Mouse (Mus musculus) yolk sac, embryonic 10.5 days (tissue): Measurements from ENCODE around the gene Prkab1.

Source experiments
- DNase-seq: peaks from one replicate; pipeline ENCODE4 v3.0.0-alpha.2; 2017; ENCODE audit warnings: low spot score

Gene Prkab1

DNA sequence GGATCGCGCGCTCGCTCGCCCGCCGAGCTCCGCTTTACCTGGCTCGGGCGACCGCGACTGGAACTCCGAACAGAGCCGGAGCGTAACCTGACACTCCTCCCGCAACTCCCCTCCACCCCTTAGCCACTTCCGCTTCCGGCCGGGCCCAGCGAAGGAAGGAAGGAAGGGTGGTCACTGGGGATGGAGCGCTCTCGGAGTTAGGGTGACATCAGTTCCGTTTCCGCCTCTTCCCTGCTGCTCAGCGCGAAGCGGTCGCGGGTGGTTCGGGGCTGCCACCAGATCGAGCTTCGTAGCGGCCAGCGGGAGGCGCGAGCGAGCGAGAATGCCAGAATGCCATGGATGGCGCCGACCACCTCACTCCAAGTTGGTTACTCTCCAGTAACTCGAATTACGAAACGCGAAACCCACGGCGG lies at the start of gene Prkab1:
Gene Prkab1, minus strand, starts transcription at position 182 of the 413 bp plus-strand sequence.
- DNase-seq: peak; percentile 96

DNA sequence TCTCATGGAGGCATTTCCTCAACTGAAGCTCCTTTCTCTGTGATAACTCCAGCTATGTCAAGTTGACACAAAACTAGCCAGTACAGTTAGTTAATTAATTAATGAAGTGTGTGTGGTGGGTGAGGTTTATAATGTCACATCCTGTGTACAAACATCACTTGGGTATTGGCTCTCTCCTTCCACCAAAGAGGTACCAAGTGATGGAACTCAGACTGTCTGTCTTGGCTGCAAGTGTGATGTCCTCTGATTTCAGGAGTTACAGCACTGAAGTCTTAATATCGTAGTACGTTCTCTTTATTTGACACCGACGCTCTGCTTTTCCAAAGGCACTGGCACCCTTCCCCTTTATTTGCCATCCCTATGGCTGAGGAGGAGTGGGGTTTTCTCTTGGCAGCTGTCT lies 45.3 kb upstream of the Prkab1 start:
- no peak for DNase-seq

DNA sequence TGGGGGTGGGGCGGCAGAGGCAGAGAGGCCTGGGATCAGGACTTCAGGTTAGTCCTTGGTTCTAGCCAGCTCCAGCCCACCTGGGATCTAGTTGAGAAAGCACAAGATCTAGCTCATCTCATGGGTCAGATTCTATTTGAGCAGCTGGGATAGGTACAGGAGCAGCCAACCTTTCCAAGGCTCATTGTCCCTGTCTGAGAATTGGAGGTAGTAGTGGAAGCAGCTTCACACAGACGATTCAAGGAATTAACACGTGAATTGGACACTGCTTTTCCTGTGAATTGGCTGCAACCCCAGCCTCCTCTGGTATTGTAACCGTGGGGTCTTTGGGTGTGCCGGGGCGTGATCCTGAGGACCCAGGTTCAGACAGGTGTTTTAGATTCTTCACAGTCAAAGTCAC lies 28.5 kb upstream of the Prkab1 start:
- DNase-seq: no peak

DNA sequence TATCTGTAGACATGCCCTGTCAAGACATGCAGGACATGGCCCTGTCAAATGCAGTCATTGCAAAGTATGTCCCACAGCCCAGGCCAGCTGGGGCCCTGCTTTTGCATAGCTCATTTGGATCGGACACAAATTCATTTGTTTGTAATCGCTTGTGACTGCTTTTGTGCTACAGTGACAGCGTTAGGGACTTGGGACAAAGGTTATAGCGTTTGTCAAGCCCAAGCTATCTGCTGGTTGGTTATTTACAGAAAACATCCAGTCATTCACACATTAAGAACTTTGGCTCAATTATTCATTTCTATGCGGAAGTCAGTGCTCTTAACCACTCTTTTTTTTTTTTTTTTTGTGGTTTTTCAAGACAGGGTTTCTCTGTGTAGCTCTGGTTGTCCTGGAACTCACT lies 27.9 kb upstream of the Prkab1 start:
- no peak for DNase-seq

DNA sequence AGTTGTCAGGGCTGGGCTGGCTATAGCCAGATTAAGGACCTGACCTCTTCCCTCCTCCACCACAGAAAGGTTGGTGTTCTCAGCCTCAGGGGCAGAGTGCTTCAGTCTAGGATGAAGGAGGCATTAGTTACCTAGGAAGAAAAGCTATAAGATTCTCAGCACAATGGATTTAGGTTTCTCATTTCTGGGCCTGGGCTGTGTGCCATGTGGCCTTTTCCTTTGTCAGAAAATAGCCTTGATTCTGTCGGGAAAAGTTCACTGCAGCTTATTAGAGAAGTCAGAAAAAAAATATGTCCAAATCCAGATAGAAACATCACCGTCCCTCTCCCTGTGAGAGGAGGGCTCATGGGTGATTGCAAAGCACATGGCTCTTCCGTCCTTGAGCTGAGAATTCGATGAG lies 25.5 kb upstream of the Prkab1 start:
- DNase-seq: no peak

DNA sequence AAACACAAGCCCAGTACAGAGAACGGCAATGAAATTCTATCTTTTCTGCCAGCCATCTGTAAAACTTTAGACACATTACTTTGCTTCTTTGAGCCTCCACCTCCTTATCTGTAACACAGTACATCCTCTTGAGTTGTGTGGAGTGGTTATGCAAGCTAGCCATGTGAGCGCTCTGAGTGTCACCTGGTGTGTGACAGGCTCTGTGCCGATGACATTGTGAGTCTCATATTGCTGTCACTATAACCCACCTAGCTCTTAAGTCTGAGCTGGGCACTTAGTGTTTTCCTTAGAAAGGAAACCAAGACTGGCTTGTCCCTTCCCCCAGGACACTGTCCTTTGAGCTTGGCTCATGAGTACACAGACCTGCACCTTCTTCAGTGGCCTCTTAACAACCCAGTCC lies 24.0 kb upstream of the Prkab1 start:
- DNase-seq: no peak

DNA sequence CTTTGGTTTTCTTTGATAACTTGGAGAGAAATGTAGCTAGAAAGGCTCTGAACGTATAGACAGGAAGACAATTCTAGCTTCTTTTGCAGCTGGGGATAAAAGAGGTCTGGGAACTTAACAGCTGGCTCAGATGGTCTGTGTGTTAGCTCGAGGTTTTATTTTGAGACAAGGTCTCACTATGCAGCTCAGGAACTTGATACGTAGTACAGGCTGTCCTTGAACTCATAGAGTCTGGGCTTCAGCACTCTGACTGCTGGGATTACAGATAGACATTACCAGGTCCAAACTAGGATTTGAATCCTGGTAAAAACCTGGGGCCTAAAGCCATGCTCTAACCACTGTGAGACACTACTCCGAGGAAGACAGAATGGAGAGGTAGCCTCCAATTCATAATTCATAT lies 21.9 kb upstream of the Prkab1 start:
- no peak for DNase-seq

DNA sequence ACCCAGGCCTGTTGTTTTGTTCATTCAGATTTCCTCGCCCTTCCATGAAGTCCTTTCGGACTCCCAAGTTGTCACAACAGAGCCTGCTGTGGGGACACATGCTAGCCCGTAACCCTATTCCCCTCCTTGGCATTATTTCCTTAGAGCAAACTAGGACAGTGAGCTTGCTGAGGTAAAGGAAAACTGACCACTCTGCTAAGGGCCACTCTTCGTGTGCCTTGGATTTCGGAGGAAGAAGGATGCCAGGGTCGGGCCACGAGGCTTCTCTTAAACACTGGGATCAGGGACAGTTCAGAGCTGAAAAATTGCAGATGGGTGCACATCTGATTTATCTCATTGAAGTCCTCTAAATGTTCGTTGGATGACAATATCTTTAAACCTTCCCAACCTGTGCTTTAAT lies 21.3 kb upstream of the Prkab1 start:
- no peak for DNase-seq

DNA sequence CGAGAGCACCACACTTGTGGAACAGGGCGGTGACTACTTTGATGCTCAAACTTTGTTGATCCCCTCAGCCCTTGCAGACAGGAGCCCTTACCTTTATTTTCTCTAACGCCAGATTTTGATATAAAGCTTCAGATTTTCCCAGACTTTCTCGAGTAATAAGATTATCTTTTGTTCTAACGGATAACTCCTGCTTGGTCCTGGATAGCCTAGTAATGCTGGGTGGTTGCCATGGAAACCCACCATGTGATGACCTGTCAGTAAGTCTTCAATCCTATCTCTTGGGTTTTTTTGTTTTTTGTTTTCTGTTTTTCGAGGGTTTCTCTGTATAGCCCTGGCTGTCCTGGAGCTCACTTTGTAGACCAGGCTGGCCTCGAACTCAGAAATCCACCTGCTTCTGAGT lies 17.9 kb upstream of the Prkab1 start:
- no peak for DNase-seq

DNA sequence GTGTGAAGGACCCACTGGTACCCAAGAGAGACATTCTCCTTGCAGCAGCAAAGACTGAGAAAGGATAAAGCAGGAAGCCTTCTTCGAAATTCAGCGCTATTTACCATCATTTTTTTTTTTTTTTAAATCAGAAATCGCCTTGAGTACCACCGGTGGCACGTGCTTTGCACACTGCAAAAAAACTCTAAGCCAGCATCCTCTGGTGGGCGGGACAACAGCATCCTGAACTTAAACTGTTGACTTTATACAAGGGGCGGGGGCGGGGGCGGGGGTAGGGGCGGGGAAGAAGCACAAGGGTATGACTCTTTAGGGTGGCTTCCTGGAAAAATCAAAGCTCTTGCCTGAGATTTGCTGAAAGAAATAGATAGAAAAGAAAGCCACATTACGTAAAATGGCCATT lies 15.4 kb upstream of the Prkab1 start:
- DNase-seq: no peak

DNA sequence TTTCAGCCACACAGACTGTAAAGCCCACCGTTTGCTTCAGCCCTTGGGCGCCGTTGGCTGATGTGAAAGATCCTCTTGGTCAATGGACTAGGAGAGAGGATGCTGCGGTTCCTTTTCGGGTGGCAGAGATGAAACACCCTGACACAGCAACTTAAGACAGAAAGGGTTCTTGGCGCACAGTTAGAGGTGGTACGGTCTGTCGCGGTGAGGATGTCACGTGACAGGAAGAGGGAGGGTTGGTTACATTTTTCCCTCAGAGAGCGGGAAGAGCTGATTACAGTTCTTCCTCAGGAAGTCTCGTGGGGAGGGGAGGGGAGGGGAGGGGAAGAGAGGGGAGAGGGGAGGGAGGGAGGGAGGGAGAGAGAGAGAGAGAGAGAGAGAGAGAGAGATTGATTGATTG lies 13.4 kb upstream of the Prkab1 start:
- DNase-seq: no peak

DNA sequence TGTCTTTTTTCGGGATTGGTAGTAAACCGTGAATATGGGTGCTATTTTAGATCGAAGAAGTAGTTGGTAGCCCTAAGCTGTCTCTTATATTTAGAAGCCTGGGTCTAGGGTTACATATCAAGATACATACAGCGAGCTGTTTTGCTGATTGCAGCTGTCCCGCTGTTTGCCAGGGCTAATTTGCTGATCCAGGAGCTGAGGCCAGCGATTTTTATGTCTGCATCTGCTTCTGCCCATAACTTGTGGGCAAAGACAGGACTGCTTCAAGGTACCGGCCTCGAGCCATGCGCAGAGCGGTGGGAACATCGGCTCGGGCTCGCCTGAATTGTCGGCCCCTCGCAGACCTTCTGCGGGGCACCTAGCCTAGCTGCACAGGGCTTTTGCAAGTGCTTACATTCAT lies 12.2 kb upstream of the Prkab1 start:
- no peak for DNase-seq

DNA sequence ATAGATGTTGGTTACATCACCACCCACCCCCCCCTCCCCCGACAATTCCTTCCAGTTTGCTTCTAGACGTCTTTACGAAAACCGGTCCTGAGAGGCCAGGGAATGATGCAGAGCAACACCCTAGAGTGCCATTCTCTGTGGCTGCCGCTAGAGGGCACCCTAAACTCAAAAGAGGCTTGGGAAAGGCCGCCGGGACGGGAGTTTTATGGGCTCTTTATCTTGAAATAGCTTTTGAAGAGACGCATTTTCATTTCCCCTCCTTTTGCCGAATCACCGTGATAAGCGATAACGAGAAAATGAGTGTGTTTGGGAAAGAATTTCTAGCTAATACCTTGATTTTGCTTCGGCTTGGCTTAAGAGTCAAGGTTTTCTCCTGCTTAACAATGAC lies 6.9 kb upstream of the Prkab1 start:
- DNase-seq: peak; percentile 43

DNA sequence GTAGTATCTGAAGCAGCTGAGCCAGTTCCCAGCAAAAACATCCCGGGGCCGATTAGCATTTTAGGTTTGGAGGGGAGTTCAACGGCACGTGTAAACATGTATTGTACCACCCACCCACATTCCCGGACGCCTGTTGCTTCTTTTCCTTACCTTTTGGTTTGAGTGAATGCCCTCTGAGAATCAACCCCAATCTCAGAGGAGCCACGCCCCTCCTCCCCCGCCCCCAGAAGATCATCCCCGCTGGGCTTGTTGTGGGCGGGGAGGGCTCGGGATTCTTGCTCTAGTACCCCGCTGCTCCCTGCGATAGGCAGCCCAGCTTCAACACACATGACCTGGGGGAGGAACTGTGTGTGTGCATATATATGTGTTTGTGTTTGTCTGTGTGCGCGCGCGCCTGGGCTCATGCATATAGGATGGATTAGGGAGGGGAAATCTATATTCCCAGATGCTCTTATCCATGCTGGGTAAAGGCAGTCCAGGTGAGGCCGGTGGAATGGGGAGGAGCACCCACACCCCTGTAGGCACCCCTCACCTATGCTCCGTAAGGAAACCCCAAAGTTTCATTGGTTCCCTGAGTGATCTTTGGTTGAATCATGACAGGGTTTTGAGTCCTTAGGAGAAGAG lies 6.4 kb upstream of the Prkab1 start:
- no peak for DNase-seq

DNA sequence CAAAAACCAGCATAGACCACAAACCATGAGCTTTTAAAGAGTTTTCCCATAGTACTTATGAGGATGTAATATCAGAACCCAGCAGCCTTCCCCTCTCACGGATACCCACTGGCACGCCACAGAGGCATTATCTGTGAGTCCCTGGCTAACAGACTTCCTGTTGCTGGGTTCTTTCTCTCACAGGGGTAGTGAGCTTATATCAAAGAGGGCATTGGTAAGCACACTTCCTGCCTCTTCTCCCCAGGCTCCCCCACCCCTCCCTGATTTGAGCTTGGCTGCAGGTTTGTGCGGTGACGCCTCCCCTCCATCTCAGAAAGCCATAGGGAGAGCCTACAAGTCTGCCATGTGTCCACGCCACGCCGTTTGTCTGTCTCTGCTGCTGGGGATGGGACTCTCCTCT lies 4.8 kb upstream of the Prkab1 start:
- DNase-seq: no peak

DNA sequence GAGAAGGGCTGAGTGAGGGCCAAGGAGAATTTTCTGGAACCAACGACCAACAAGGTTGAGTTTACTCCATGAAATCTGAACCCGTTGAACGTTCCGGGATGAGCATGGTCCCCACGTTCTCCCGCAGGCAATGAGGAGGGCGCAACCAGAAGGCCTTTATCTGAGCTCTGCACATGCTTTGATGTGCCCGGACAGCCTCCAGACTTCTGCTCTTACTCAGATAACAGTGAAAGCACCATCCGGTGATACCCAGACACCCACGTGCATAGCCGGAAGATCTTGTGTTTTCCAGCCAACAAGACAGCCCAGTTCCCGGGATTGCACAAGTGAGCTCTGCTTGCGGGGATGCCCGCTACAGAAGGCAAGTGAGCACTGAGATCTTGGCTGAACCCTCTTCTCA lies 2.3 kb upstream of the Prkab1 start:
- DNase-seq: peak; percentile 33

DNA sequence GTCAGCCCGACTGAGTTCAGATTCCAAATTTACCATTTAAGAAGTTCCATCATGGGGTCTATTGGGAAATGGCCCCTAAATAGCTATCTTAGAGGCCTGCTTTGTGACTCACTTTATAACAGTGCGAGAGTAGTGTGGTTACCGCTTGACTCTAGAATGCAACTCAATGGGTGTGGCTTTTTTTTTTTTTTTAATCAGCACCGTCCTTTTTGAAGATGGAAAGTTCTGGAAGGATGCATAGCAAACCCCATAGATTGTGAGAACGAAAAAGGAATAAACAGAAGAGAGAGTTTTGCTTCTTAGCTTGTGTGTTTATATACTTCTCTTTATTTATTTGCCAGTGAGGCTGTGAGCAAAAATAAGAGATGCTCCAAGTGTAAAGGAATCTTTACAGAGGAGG lies 1.8 kb upstream of the Prkab1 start:
- DNase-seq: no peak

DNA sequence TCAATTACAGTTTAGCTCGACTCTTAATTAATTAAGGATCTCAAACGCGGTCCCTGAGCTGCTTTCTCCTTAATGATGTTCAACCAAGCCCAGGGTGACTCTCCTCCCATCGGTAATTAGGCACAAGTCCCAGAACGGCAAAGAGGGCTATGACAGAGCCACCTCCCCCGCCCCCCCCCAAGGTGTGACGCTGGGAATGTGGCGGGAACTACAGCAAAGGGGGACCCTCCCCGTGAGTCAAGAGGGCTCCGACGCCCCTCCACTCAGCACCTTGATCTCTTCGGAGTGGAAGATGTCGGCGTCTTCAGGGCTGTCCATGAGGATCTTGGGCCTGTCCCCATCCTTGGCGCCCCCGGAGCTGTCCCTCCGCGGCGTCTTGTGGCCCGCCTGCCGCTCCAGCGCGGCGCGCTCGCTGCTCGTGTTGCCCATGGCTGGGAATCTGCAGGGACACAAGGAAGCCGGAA lies 455 bp downstream of the Prkab1 start:
- DNase-seq: peak; percentile 70

DNA sequence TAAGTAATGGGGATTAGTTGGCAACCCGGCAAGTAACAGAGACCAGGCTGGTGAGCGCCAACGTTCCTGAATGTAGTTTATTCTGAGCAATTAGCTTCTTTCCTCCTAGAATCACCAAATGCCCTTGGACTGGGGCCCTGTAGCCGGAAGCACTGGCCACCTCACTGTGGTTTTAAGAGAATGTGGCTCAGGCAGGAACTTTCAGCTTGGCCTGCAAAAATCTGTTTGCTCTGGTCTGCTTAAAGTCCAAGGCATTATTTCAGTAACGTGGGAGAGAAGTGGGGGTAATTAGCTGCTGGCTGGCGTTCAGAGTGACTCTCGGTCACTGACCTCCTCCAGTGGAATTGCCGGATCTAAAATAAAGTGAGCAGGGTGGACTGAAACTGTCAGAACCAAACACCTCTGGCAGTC lies 1.1 kb downstream of the Prkab1 start:
- peak; percentile 76 for DNase-seq

DNA sequence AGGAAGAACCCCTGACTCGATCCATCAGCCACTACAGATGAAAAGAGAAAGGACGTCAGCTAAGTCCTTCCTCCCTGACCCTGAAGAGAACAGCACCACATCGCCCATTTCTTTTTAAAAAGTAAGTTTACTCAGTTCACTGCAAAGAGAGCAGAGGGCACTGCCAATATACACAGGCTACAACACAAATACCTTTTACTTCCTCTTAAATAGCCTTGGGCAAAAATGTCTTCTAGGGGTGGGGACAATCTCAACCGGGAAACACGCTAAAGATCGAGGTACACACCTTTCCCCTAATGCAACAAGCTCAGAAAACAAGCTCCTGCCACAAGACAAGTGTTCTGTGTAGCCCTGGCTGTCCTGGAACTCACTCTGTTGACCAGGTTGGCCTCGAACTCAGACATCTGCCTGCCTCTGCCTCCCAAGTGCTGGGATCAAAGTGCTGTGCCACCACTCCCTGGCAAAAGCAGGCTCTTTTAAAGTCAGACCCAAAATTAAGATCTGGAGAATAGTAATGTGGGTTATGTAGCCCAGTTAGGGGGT lies 1.6 kb downstream of the Prkab1 start:
- DNase-seq: no peak

DNA sequence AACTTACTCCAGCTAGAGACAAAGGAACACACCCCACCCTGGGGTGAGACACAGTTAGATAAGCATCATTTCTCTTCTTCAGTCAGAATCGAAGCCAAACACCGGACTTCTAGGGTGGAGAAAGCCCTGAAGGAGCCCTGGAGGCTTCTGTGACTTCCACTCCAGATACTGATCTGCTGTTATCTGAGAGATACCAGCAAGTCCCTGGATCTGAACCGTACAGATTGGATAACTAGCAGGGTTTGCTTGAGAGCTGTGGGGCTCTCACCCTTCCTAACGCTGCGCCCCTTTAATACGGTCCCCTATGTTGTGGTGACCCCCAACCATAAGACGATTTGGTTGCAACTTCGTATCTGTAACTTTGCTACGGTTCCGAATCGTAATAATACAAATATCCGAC lies 2.2 kb downstream of the Prkab1 start:
- no peak for DNase-seq

DNA sequence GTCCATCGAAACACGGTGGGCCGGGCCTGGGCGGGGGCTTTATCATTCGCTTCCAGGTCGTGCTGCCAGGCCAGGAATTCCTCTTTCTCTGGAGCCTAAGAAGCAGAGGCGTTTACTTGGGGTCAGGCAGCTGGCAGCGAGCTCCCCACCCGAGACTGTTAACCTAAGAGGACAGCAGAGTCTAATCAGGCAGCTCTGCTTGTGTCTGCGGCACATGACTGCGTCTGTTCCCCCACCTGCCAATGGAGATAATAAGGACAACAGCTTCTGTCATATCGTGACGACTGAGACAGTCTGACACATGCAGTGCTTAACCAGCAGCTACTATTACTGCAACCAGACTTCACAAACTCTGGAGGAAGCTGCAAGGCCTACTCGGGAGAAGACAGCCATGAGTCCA lies 2.8 kb downstream of the Prkab1 start:
- peak; percentile 24 for DNase-seq

DNA sequence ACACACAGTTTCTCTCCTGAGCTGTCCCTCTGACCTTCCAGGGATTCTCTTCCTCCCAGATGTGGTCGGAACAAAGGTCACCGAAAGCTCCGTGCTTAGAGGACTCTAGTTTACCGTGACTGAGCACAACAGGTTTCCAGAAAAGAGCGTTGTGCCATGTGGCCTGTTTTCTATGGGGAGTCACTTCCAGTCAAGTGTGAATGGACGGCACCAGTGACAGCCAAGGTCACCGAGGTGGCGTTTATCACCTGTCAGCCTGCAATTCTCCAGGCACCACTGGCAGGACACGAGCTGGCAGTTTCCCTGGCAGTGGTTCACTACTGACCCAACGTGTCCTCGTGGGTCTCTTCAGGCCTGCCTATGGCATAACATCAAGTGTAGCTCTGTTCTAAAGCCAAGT lies 4.9 kb downstream of the Prkab1 start:
- peak; percentile 74 for DNase-seq

DNA sequence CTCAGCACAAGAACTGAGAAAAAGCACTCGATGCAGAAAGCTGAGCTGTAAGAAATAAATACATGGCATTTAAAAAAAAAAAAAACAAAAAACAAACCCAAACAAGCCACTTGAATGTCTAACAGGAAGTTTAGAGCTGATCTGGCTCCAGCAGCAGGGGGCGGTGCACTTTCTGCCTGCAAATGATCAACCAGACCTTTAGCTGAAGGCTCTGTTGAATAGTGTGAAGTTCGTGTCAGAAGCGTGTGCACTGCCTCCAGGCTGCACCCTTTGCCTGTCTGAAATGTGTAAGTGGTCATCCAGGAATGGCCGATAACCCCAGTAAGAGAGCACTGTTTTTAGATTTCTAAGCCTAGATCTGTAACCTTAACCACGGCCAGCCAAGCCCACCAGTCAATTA lies 5.5 kb downstream of the Prkab1 start:
- no peak for DNase-seq
